Mouse (Mus musculus): ENCODE results near the gene Gckr.

GRCm38 (mm10) chr5:31273018-31273417 is 24.2 kb upstream of the Gckr start:
- TF ChIP-seq GATA1 (IDR thresholded peaks at IDR 0.05; ENCODE audit: low read length) = no peak
- TF ChIP-seq TAL1 (IDR thresholded peaks at IDR 0.05; ENCODE audit: low read length) = no peak

Measured in erythroblast, embryonic 14.5 days (primary cell).